Mouse (Mus musculus) spleen, adult 2 months (tissue): ENCODE data around the gene Aloxe3. TPM values are rescaled to one million over a fixed set of nuclear protein-coding genes. Genes with fewer than 3 reads are reported as not detected.

ENCODE experiments used
- DNase-seq, 2 experiments: peaks; one replicate each; pipeline versions ENCODE4 v3.0.0 to v3.0.0-alpha.2; 2012 to 2021; ENCODE audit warnings: low spot score in 2 of 2, low read depth in 1 of 2
- H3K27ac ChIP-seq: fragments of 200-500 bp; 2 replicates; pipeline ENCODE4 v1.5.1; 2012; ENCODE audit warnings: low read length, inconsistent platforms; ENCODE audit not compliant: insufficient read depth
- H3K27me3 ChIP-seq: fragments of 200-500 bp; 2 replicates; pipeline ENCODE4 v1.6.1; 2012; ENCODE audit warnings: mild to moderate bottlenecking, moderate library complexity, low read length, inconsistent platforms; ENCODE audit not compliant: control insufficient read depth, insufficient read depth
- H3K36me3 ChIP-seq: fragments of 200-500 bp; 2 replicates; pipeline ENCODE4 v1.6.1; 2012; ENCODE audit warnings: mild to moderate bottlenecking, low read length, inconsistent platforms; ENCODE audit not compliant: control insufficient read depth, insufficient read depth
- H3K4me1 ChIP-seq: fragments of 200-500 bp; 2 replicates; pipeline ENCODE4 v1.6.1; 2011; ENCODE audit warnings: inconsistent platforms; ENCODE audit not compliant: control insufficient read depth, insufficient read depth, insufficient read length
- H3K4me3 ChIP-seq: fragments of 200-500 bp; 2 replicates; pipeline ENCODE4 v1.5.1; 2011; ENCODE audit warnings: mild to moderate bottlenecking, inconsistent platforms; ENCODE audit not compliant: insufficient read depth, insufficient read length; ENCODE audit errors: extremely low read depth
- CTCF ChIP-seq: fragments of 200-500 bp; IDR thresholded peaks from 2 replicates; pipeline ENCODE4 v1.5.1; 2011; ENCODE audit warnings: mild to moderate bottlenecking, inconsistent platforms; ENCODE audit not compliant: insufficient read depth, insufficient read length, insufficient replicate concordance; ENCODE audit errors: extremely low read depth
- POLR2A ChIP-seq: fragments of 200-500 bp; IDR thresholded peaks from 2 replicates; pipeline ENCODE4 v1.6.1; 2011; ENCODE audit warnings: low read depth, low read length, inconsistent platforms
- WGBS: fragments of 180-500 bp; shearing (Covaris S2); methylation state at CpG from one replicate; pipeline ENCODE4 v1.1.7; 2018; 5-methylcytosine and 5-hydroxymethylcytosine counted together
- polyA plus RNA-seq: library from polyadenylated mRNA; depleted of rRNA; stranded (reverse); fragments of >200 nt; gene quantifications from 2 replicates; pipeline ENCODE4 v1.2.3, GENCODE M21; 2012

Gene Aloxe3
- polyA plus RNA-seq, 1 experiment = 2.8 TPM

- no peak for DNase-seq
Observed at GRCm38 (mm10) chr11:69121001-69121740, 4.5 kb upstream of the Aloxe3 start.

GRCm38 (mm10) chr11:69121741-69122335, 3.9 kb upstream of the Aloxe3 start:
- H3K27ac ChIP-seq = no peak overlapping the region
- TF ChIP-seq CTCF (no peak), POLR2A (no peak)

More at GRCm38 (mm10) chr11:69121001-69121740, 4.5 kb upstream of the Aloxe3 start:
- no peaks in the 10 kb centered on the region for H3K36me3 ChIP-seq
- H3K27ac ChIP-seq = no peak overlapping the region
- 2% methylated on average over 33 of the region's 33 CpGs for WGBS
- H3K4me1 ChIP-seq = peaks cover 2% of the 10 kb centered on the region; the same call in 1 of the 2 replicates
- H3K27me3 ChIP-seq = 0 out of 2 replicates have a peak, but pooled peaks cover 5% of the 10 kb centered on the region
- TF ChIP-seq POLR2A = no peak
- no peak for TF ChIP-seq CTCF
- peak overlapping the region; percentile 61 for H3K4me3 ChIP-seq

GRCm38 (mm10) chr11:69122336-69122951, 3.3 kb upstream of the Aloxe3 start, which contains the start of gene 9130213A22Rik:
Gene 9130213A22Rik (minus strand): TSS chr11:69122589.
- TF ChIP-seq POLR2A = no peak
- TF ChIP-seq CTCF = peak; percentile 48; the same call in 1 of the 2 replicates
- DNase-seq = peak in 1 of 2 experiments; percentile 81
- 0 out of 2 replicates have a peak, but pooled peaks cover 5% of the 10 kb centered on the region for H3K27me3 ChIP-seq
- H3K4me1 ChIP-seq = peaks cover 5% of the 10 kb centered on the region; the same call in 1 of the 2 replicates
- WGBS = 1% methylated on average over 65 of the region's 66 CpGs
- H3K27ac ChIP-seq = peak within 1 kb of the TSS; percentile 62
- no peaks in the 10 kb centered on the region for H3K36me3 ChIP-seq
- peak within 1 kb of the TSS; percentile 61 for H3K4me3 ChIP-seq

More at GRCm38 (mm10) chr11:69121741-69122335, 3.9 kb upstream of the Aloxe3 start:
- no peak for DNase-seq
- Histone ChIP-seq H3K4me3 (peak overlapping the region; percentile 61), H3K4me1 (peaks cover 5% of the 10 kb centered on the region; the same call in 1 of the 2 replicates), H3K36me3 (no peaks in the 10 kb centered on the region), H3K27me3 (0 out of 2 replicates have a peak, but pooled peaks cover 5% of the 10 kb centered on the region)
- under 1% methylated on average over 31 of the region's 32 CpGs for WGBS

GRCm38 (mm10) chr11:69123056-69123692, 2.5 kb upstream of the Aloxe3 start:
- Histone ChIP-seq H3K27me3 (0 out of 2 replicates have a peak, but pooled peaks cover 5% of the 10 kb centered on the region), H3K4me3 (peak overlapping the region; percentile 61), H3K4me1 (peaks cover 5% of the 10 kb centered on the region; the same call in 1 of the 2 replicates), H3K27ac (peak overlapping the region; percentile 65), H3K36me3 (no peaks in the 10 kb centered on the region)
- no peak for TF ChIP-seq POLR2A
- peak; percentile 15; the same call in 1 of the 2 replicates for TF ChIP-seq CTCF
- DNase-seq = peak; percentile 67 to 79
- under 1% methylated on average over 29 of the region's 29 CpGs for WGBS

GRCm38 (mm10) chr11:69123693-69124497, 1.8 kb upstream of the Aloxe3 start:
- WGBS = under 1% methylated on average over 31 of the region's 31 CpGs
- peak; percentile 62 to 77 for DNase-seq
- H3K27ac ChIP-seq = peak overlapping the region; percentile 65
- peak overlapping the region; percentile 61 for H3K4me3 ChIP-seq
- no peak for TF ChIP-seq POLR2A
- TF ChIP-seq CTCF = no peak
- H3K4me1 ChIP-seq = peaks cover 5% of the 10 kb centered on the region; the same call in 1 of the 2 replicates
- no peaks in the 10 kb centered on the region for H3K36me3 ChIP-seq
- 0 out of 2 replicates have a peak, but pooled peaks cover 5% of the 10 kb centered on the region for H3K27me3 ChIP-seq
